Mouse (Mus musculus) central nervous system, embryonic 14 days (tissue): ENCODE measurements around the gene Napsa. TPM values are rescaled to one million over a fixed set of nuclear protein-coding genes. Genes with fewer than 3 reads are reported as not detected.

Source experiments
- polyA plus RNA-seq: library from polyadenylated mRNA; depleted of rRNA; stranded (reverse); fragments of >200 nt; gene quantifications from 2 replicates; pipeline ENCODE4 v1.2.3, GENCODE M21; 2012; rRNA removed

Napsa gene
- 0.64 TPM in 2 replicates for polyA plus RNA-seq

DNA sequence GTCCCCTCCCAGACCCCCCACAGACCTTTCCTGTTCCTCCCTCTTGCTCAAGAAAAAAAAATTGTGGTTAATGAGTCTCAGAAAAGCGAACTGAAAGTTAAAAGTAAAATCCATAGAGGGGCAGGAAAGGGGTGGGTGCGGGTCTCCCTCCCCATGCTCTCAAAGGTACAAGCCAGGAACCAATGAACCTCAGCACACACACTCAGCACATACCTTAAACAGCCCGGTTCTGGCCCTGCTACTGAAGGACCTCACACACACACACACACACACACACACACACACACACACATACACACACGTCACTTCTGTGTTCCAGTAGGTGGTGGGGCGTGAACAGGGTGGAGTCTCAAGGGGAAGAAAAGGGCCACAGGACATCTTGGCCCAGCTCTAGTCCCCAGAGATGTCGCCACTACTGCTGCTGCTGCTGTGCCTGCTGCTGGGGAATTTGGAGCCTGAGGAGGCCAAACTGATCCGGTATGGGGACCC is at the start of gene Napsa:
Napsa (plus strand) TSS at position 168 of the 489 bp plus-strand sequence.

GRCm38 (mm10) chr7:44524502-44524901 is 47.7 kb upstream of the Napsa start, which contains the start of gene Mybpc2:
TSS of gene Mybpc2 (minus strand) at chr7:44524656.

DNA sequence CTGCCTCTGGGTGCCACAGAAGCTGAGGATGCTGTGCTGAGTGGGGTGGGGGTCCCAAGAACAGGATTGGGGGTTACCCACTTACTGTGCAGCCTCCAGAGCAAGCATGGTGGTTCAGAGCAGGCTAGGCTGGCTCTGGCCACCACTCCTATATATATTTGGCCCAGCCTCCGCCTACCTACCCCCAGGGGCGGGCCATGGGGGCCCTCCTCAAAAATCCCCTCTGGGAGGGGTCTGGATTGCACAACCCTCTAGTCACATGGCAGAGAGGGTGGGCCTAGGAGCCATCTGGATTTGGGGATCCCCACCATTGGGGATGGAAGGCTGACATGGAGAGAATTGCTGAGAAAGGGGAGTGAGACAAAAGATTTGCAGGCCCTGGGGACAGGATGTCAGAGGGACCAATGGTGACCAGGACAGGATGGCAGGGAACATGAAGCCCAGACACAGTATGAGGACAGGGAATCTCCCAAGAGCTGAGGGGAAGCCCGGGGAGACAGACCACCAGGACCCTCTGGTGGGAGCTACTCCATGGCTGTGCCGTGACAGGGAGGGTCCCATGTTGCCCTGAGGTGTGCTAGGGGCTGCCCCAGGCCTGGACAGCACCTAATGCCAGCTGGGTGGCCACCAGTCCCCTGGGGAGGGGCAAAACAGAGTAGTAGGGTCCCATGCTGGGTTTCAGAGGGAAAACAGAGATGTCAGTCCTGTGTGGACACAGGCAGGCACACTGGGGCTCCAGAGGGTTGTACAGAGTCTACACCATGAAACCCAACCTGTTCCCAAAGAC is 40.0 kb upstream of the Napsa start, which contains the start of gene Spib:
Spib (minus strand) TSS at position 126 of the 787 bp plus-strand sequence.

GRCm38 (mm10) chr7:44548497-44549087 is 23.6 kb upstream of the Napsa start, which contains the start of gene Pold1:
TSS of gene Pold1 (minus strand) at chr7:44548849.

DNA sequence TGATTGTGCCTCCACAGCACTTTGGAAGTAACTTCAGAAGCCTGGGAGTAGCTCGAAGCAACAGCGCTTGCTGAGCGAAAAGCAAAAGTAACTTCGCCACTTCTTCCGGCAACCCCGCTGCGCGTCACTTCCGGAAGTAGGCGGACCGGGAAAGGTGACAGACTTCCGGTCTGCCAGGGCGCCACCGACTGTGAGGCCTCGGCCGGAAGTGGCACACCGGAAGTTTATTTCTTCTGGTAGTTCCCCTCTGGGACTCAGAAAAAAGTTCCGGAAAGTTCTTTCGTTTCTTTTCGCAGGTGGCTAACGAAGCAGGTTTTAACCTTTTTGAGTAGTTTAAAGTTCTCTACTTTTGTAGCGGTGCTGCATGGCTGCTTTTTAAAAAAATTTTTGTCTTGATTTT is 18.4 kb upstream of the Napsa start, which contains the start of gene Nr1h2:
Nr1h2 (minus strand) TSS at position 126 of the 400 bp plus-strand sequence.

GRCm38 (mm10) chr7:44590402-44591347 is 18.5 kb downstream of the Napsa start, which contains the start of gene Kcnc3:
TSS of gene Kcnc3 (plus strand) at chr7:44590664.

Other genes with a start within 250 kb of the Napsa start
- 26.1 and 27.0 TPM in 2 replicates for gene Syt3, start 188.3 kb upstream of the Napsa start, polyA plus RNA-seq
- gene 1700008O03Rik, start 186.6 kb upstream of the Napsa start, polyA plus RNA-seq: 3.3 and 4.9 TPM in 2 replicates
- 193 and 226 TPM in 2 replicates for gene Lrrc4b, start 143.4 kb upstream of the Napsa start, polyA plus RNA-seq
- 26.7 and 26.9 TPM in 2 replicates for gene Aspdh, start 107.0 kb upstream of the Napsa start, polyA plus RNA-seq
- 90.7 and 102 TPM in 2 replicates for gene Josd2, start 104.4 kb upstream of the Napsa start, polyA plus RNA-seq
- gene Emc10, start 75.9 kb upstream of the Napsa start, polyA plus RNA-seq: 185 and 186 TPM in 2 replicates
- gene Fam71e1, start 75.8 kb upstream of the Napsa start, polyA plus RNA-seq: 39.6 and 46.7 TPM in 2 replicates
- 0.01 and 0.05 TPM in 2 replicates for gene Mybpc2, start 47.7 kb upstream of the Napsa start, polyA plus RNA-seq
- 0.06 and 0.16 TPM in 2 replicates for gene Spib, start 40.3 kb upstream of the Napsa start, polyA plus RNA-seq
- 60.2 and 64.2 TPM in 2 replicates for gene Pold1, start 23.5 kb upstream of the Napsa start, polyA plus RNA-seq
- 94.5 and 97.2 TPM in 2 replicates for gene Nr1h2, start 18.4 kb upstream of the Napsa start, polyA plus RNA-seq
- 16.8 and 23.5 TPM in 2 replicates for gene Kcnc3, start 18.3 kb downstream of the Napsa start, polyA plus RNA-seq
- 0.93 and 2.3 TPM in 2 replicates for gene Myh14, start 98.5 kb downstream of the Napsa start, polyA plus RNA-seq
- gene Izumo2, start 136.4 kb downstream of the Napsa start, polyA plus RNA-seq: not detected in 2 replicates
- 35.3 and 40.3 TPM in 2 replicates for gene Vrk3, start 176.0 kb downstream of the Napsa start, polyA plus RNA-seq
- 0.84 and 1.0 TPM in 2 replicates for gene Zfp473, start 178.7 kb downstream of the Napsa start, polyA plus RNA-seq
- 72.4 and 77.2 TPM in 2 replicates for gene Nup62, start 243.7 kb downstream of the Napsa start, polyA plus RNA-seq
- gene Il4i1, start 244.0 kb downstream of the Napsa start, polyA plus RNA-seq: 0.54 and 0.94 TPM in 2 replicates
- 27.3 and 31.7 TPM in 2 replicates for gene Atf5, start 244.3 kb downstream of the Napsa start, polyA plus RNA-seq